Mouse (Mus musculus) c-Kit-positive CD71-positive TER-119-positive erythroid progenitor cells, embryonic 14.5 days (primary cell): Measurements from ENCODE around the gene Slc43a2.

Experiments used
- DNase-seq: peaks from one replicate; pipeline ENCODE4 v3.0.0-alpha.2; 2013; ENCODE audit warnings: low spot score

Gene Slc43a2

GRCm38 (mm10) chr11:75610021-75610420 is 78.5 kb downstream of the Slc43a2 start:
- no peak for DNase-seq

- no peak for DNase-seq
These were observed 83.3 kb downstream of the Slc43a2 start for GRCm38 (mm10) chr11:75614769-75615168.

- no peak for DNase-seq
These were observed 84.1 kb downstream of the Slc43a2 start for GRCm38 (mm10) chr11:75615556-75615955.

- no peak for DNase-seq
These were observed 87.6 kb downstream of the Slc43a2 start for GRCm38 (mm10) chr11:75619133-75619532.

- DNase-seq = no peak
These were observed 88.8 kb downstream of the Slc43a2 start for GRCm38 (mm10) chr11:75620136-75620780.

- DNase-seq = no peak
These were observed 89.9 kb downstream of the Slc43a2 start for GRCm38 (mm10) chr11:75621426-75621825.

GRCm38 (mm10) chr11:75622588-75623329 is 91.3 kb downstream of the Slc43a2 start:
- DNase-seq = no peak

GRCm38 (mm10) chr11:75624102-75624554 is 92.6 kb downstream of the Slc43a2 start:
- DNase-seq = no peak

GRCm38 (mm10) chr11:75625820-75626219 is 94.3 kb downstream of the Slc43a2 start:
- DNase-seq = no peak
